Mouse (Mus musculus) kidney, postnatal 4 days (tissue): ENCODE measurements at regions not wholly inside any gene's neighbourhood (a gene's known extent, or its start where the extent isn't known, plus 50 kb on each side); places are given as distances from the start of the nearest gene placed in this dataset.

Experiments used
- DNase-seq, 2 experiments: peaks; one replicate each; pipeline ENCODE4 v3.0.0; 2021; ENCODE audit warnings: mixed read lengths in 2 of 2

DNA sequence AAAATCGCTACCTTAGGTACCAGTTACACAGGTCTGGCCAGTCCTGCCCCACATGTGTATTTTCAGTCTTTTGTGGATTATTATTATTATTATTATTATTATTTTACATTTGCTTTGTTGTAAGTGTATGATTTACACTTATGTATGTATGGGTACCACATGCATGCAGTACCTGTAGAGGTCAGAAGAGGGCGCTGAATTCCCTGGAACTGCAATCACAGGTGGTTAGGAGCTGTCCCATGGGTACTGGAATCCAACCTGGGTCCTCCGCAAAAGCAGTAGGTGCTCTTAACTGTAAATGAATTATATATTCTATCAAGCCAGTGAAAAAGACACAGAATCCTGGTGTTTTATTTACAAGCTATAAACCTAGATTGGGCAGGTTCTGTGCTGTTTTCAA lies 131.4 kb upstream of the Psmd7 start:
- no peak for DNase-seq

DNA sequence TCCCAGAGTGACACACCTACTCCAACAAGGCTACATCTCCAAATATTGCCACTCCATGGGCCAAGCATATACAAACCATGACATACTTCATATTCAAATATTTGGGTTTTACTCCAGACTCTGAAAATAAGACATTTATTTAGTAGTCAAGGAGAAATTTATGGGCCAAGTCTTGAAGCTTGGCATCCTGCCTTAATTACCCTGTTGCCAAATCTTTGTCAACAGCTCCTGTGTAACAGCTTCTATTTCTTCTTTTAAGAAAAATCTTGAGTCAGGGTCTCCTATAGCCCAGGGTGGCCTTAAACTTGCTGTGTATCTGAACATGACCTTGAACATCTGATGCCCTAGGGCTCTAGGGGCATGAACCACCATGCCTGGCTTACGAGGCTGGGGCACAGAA lies 138.5 kb upstream of the Psmd7 start:
- no peak for DNase-seq

DNA sequence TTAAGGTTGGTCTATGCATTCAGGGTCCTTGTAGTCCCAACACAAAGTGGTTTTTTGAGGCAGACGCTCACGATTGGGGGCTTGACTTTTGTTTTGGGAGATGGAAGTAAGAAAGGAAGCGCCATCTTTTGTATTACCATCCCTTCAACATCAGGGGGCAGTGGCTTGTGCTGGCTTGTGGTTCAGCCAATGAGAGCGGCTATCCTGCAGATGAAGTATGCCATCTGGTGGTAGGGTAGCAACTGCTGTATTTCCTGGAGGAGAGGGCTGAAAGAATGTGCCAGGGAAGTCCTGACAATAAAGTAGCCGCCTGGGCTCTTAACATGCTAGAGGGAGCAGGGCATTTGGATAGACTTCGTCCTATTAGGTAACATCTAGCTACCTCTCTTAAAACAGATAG lies 139.0 kb upstream of the Psmd7 start:
- no peak for DNase-seq

DNA sequence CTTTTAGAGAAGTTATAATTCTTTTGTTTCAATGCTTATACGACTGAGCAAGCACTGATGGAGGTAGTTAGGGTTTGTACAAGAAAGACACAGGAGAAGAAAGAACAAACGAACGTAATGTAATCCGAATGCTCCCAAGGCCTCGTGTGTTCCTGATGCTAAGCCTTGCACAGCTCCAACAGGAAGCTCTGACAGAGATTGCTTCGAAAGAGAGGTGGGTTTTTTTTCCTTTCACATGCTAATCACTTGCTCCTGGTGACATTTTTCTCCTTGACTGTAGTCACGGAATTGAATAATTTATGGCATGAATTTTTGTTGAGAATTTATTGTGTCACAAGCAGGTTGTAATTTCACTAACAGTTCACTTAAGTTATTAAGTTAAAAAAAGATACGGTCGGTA lies 150.8 kb upstream of the Psmd7 start:
- no peak for DNase-seq

DNA sequence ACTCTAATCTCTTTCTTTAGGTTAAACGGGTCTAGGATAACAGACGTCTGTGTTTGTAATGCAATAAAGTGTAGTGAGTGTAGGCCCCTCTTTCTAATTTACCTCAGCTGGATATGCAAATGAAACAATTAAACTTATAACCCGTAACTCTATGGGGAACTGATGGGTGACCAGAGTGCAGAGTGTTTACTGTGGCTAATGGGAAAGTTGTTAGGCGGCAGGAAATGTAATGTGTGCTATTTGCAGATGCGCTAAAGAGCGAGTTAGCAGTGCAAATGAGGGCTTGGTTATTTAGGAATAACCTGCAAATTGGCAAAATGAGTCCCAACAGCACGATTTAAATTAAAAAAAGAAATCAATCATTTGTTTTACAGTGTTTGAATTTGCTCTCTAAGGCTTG lies 168.8 kb upstream of the Psmd7 start:
- no peak for DNase-seq

DNA sequence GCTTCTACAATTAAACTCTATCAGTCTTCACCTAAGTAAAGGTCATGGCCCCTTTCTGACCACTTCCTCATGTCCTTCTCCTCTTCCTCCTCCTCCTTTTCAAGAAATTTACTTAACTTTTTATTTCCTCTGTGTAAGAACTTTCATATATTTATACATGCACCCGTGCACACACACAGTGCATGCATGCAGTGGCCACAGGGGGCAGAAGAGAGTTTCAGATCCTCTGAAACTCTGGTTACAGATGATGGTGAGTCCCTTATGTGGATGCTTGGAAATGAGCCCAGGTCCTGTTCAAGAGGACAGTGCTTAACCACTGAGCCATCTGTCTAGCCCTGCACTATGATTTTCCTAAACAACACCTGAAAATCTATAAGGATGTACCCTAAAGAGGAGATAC lies 170.4 kb upstream of the Psmd7 start:
- no peak for DNase-seq

DNA sequence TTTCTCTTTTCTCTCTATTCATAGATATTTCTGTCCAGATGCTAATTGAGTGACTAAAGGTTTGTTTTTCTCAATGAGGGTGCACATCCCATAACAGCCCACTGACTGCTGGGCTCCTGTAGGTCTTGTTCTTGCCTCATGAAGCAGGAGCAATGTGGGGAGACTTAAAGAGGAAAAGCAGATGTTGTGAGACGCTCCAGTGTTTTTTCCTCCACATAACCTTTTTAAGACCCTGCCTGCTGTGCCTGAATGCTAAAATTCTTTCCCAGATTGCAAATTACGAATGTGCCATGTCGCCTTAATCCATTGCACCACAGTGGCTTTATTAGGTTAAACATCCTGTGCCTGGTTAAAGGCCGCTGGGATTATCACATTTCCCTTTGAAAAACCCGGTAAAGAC lies 165.5 kb upstream of the Zfhx3 start:
- DNase-seq = no peak

DNA sequence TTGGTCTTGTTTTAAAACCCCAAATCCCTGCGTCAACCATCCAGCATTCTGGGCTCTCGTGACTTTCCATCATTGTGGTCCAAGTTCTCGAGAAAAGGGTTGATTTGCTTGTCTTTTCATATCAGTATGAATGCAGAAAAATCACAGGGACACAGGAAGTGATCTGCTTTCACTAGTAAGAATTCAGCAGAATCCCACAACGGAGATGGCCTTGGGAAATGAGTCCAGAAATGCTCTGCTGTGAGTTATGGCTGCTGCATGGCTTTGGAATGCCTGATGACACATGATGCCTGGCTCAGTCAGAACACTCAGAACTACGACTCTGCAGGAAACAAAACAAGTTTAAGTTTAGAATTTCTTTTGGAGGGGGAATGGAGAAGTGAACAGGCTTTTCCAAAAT lies 156.7 kb upstream of the Zfhx3 start:
- peak; percentile 14 to 20 for DNase-seq

DNA sequence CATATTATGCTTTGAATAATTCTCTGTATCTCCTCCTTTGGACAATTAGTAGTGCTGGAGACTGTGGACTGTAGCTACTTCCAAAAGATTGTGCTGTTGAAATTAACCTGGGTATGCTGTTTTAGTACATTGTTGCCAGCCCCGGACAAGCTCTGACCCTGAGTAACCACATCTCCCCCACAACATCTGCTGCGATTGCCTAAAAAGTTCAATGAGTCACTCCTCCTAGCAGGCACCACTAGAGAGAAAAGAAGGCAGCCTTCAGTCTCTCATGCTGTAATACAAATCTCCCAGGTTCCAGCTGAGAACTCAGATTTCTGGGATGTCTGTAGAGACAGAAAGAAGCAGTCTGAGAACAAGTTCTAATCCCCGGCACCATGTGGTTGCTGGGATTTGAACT lies 150.2 kb upstream of the Zfhx3 start:
- no peak for DNase-seq

DNA sequence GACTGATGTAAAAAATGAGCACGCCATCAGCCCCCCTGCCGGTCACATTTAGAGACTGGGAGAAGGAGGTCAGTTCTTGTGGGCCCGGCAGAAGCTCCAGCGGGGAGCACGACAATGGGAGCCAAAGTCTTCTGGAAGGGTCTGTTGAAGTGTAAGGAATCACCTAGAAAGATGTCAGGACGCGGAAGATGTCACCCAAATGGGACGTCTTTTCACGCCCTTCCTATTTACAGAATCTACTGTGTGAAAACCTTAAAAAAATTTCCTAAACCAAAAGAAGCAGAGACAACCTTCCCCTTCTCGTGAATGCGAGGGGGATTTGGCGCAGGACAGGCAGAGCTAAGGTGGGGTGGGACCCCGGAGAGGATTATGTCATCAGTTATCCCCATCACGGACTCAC lies 127.5 kb upstream of the Zfhx3 start:
- no peak for DNase-seq

DNA sequence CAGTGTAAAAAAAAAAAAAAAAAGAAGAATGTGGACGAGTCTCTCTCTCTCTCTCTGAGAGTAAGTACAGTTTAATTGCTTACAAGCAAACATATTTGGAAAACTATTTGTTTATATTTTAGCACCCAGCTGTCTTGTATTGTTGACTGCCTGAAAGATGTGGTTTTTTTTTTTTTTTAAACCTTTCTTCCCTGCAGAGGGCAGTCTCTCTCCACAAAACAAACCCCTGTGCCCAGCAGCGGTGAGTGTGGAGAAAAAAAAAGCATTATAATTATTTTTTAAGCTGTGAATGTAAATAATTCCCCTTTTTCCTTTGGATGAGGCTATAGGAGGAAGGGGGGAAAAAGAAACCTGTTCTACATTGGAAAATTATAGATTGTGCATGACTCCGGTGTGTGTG lies 126.7 kb upstream of the Zfhx3 start:
- peak in 1 of 2 experiments; percentile 11 for DNase-seq

DNA sequence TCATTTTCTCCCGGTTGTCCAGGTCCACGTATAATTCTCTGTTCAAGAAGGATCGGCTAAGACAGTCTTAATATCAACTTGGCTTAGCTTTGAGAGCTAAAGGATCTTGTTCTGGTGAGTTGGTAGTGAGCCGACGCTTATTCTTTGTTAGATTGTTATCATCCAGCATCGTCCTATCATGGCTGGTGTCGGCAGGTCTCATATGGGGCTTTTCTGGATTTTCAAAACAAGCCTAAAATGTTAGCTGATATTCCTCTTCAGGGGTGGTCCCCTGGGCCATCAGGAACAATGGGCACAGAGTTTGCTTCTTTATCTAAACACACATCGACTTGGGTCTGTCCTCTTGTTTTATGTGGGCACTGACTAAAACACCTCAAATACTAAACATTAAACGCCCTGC lies 124.6 kb upstream of the Zfhx3 start:
- no peak for DNase-seq

DNA sequence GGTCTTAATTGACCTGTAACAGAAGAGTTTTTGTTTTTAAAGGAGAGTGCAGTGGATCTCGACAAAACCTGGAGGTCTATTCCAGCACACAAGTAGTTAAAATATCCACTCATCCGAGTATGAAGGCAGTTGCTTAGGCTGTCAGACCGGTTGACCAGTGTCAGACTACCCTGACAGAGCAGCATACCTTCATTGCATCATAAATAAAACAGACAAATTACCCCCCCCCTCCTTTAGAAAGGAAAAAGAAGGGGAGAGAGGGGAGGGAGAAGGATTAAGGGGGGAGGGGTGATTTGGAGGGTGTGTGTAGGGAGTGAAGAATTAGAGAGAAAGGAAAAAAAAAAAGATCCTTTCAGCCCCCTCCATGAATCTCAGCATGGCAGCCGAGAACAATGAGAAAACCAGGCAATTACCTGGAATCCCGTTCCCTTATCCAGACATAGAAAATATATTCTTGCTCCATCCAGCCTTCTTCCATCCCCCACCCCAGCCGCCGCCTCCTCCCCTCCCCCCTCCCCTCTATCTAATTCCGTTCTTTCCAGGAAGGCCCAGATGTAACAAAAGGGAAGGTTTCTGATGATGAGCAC lies 122.2 kb upstream of the Zfhx3 start:
- DNase-seq = no peak

DNA sequence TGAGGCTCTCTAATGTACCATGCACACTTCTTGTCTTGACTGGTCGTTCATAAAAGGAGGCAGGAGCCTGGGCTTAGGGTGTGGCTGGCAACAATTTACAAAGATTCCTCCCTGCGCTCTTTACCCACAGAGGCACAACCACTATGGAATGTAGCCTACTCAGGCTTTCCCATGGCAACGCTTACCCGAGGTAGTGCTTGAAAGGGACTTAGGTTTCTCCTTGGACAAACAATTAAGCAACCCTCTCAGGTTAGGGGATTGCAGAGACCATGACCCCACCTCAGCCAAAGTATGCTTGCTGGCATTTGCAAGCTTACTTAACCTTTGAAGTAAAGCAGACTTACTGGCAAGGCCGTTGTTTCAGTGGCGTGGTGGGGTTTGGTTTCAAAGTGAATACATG lies 120.9 kb upstream of the Zfhx3 start:
- DNase-seq = no peak

DNA sequence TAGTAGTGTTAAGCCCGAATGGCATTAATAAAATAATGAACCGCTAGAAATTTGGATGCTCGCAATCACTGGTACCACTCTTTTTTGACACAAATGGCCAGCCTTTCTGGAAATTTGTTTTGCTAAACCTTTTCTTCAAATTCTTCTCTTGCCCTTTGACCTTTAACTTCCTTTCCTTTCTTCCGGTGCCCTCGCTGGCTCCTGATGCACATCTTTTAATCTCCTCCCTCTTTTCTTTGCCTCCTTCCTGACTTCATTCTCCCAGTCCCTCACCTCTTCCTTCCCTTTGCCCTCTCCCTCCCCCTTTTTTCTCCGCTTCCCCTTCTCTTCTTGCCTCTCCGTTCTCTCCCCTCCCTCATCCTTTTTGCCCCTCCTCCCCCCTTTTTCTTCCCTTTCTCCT lies 118.3 kb upstream of the Zfhx3 start:
- no peak for DNase-seq

DNA sequence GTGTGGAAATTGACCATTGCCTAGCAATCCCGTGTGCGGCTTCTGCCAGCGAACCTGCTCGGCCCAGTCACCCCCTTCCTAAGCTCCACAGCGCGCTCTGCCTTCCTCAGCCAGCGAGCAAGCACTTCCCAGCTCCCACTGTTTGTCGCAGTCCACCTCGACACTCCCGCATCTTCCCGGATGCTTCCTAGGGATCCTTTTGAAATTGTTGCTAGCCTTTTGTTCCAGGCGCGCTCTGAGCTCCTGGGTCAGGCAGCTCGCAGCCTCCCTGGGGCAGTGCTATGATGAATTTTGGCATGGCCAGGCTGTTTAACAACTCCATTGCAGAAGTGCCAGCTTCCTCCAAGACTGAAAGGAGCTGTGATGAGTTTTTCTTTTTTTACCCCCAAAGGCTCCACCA lies 117.8 kb upstream of the Zfhx3 start:
- peak; percentile 28 to 30 for DNase-seq

DNA sequence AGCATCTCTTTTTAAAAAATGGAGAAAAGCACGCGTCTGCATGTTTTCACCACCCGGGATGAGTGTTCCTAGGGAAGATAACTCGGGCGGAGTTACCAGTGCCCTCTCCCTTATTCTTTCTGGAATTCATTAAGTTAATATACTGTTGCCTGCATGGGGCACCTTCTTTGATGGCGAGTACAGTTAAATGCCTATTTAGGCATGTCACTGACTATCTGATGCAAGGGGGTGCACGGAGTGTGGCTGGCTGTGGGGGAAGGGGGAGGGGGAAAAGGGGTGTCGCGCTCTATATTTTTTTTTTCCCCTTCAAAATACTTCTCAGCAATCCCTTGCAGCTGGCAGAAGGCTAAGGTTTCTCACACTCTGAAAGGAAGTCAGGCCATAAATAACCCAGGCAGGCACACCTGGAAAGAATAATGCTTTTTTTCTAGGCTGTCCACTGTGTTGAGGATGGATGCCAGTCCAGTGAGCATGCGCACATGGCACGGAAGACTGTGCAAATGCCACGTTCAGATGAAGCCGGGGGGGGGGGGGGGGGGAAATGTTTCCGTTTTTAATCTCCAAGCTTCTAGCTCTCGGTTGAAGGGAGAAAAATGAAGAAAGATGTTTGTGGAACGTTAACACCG lies 114.8 kb upstream of the Zfhx3 start:
- no peak for DNase-seq

DNA sequence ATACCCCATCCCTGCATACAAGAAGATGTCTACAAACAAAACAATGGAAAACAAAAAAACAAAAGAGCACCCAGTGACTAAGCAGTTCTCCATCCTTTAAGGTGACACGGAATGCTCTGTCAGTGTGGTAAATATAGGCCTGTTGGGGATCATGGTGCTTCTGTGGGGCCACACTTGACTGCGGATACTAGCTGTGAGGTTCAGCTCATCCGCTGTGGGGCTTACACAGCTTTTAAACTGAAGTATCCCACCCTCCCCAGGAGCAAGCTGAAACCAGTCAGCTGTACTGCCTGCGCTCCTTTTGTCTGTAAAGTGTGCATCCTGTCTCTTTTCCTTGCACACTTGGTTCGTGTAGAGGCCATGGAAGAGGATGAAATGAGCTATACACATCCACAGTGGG lies 113.9 kb upstream of the Zfhx3 start:
- no peak for DNase-seq

DNA sequence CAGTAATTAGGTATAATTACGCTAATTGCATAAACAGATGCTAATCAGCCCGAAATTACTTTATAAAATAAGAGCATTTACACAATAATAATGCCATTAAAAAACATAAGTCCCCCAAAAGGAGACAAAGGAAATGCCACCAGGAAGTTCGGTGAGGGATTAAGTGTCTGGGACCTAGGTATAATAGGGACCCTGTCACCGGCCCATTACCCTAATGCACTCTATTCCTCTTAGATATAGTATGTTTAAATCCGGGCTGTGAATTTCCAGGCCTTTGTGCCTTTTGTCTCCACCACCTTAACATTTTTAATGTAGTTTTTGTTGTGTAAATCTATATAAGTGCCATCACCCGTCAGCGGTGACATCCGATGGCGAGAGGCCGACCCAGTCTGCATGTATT lies 109.0 kb upstream of the Zfhx3 start:
- DNase-seq = no peak

DNA sequence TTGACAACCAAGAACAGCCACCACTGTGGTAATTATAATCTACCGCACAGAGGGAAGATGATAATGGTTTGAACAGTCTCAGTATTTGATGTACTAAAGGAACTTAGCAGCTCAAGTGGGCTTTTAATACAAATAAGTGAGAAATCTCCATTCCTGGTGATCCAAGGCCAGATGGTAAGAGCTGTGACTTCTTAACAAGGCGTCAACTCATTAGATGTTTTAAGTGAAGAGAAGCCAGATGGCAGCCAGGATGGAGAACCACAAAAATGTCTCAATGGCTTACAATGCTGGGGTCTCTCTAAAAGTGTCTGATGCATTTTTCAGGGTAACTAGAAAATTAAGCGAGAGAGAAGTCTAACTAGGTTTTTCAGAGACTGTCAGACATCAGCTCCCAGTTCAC lies 96.3 kb upstream of the Zfhx3 start:
- DNase-seq = no peak

DNA sequence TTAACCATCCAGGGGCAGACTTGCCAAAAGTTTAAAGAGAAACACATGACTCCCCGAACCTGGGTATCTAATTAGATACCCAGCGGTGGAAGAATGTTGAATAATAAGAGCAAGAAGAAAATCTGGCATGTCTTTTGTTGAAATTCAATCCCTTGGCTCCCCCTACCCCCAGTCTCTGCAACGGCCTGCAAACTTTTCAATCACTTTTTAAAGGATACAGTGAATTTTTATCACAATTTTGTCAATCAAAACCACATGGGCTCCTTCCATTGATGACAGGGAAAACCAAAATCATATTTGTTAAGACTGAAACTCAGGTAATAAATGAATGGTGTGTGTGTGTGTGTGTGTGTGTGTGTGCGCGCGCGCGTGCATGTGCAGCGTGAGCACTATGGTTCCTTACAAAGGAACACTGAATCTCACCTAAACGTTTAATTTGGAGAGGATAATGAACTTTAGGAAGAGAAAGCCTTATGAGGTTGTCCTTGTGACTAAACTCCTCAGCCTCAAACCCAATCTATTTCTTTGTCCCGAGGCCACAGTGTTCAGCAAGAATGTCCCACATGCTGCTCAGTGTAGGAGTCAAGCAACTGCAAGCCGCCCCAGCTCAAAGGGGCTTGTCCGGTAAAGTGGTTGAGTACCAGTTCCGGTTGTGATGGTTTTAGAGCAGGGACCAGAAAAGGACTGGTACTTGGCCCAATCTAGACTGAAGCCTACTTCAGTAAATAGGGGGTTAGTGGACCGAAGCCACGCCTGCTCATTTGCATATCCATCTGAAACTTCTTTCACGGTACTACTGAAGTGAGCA lies 91.0 kb upstream of the Zfhx3 start:
- no peak for DNase-seq

DNA sequence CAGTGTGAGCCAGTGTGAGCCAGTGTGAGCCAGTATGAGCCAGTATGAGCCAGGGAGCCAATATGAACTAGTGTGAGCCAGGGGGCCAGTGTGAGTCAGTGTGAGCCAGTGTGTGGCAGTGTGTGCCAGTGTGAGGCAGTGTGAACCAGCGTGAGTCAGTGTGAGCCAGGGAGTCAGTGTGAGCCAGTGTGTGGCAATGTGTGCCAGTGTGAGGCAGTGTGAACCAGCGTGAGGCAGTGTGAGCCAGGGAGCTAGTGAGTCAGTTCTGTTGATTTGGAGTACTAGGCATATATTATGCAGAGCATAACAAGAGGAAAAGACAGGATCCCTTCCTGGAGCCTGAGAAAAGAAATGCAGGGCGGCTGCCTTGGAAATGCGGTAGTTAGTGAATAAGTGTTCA lies 82.7 kb upstream of the Zfhx3 start:
- no peak for DNase-seq

DNA sequence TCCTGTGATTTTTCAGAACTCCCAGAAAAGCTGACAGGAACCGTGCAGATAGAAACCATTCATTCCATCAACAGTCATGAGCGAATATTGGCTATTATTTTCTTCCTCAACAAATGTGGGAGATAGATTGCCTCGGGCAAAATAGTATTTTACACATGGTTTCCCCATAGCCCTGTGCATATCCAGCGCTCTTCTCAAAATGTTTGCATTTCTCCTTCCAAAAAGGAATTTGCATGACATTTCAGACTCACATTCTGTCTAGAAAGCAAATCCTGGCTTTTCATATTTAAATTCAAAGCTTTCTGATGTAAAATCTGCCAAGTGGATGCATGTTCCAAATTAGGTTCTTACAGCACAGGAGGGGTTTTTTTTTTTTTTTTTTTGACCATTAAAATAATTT lies 82.2 kb upstream of the Zfhx3 start:
- DNase-seq = no peak

DNA sequence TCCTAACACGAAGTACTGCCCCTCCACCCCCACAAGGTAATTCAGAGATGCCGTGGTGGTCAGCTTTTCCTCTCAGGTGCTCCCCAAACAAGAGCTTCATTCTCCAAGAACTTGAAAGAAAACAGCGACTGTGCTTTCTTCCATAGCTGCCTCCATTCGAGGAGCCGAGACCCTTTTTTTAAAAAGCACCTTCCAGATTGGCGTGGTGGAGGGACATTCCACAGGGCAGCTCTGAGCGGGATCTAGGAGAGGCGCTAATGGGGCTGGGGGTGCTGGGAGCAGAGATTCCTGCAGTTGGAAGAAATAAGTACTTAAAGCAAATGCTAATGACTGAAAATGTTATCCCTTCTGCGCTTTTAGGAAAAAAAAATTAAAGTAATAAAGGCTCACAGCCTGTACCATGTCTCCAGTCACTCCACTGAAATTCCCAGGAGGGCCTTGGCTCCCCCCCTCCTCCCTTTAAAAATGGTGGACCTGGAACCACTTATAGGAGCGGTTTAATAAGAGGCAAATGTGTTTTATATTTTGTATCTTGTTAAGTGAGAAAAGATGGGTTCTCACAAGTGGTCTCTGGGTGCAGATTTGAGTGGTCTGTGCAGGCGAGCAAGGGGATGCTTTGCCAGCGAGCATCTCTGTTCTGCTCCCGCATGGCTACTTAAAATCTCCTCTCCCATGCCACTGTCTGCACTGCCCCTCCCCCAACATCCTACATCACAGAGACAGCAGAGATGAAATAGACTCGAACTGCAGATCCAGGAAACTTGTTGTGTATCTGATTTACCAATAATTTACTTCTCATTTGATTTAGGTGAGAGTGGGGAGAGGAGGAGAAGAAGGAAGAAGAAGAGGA lies 77.4 kb upstream of the Zfhx3 start:
- DNase-seq = peak in 1 of 2 experiments; percentile 12
